Mouse (Mus musculus): ENCODE data around the gene Tspan10. TPM values are rescaled to one million over a fixed set of nuclear protein-coding genes. Genes with fewer than 3 reads are reported as not detected.

Gene Tspan10
- polyA plus RNA-seq, 1 experiment = 0.15 TPM

GRCm38 (mm10) chr11:120465521-120465920 is 23.1 kb downstream of the Tspan10 start:
- Histone ChIP-seq H3K4me3 (ENCODE audit: insufficient read depth, low read length) (no peak overlapping the region), H3K27ac (ENCODE audit: insufficient read depth, low read length) (no peak overlapping the region), H3K4me1 (ENCODE audit: control insufficient read depth, insufficient read depth, low read length) (peaks cover 2% of the 10 kb centered on the region; the same call in 1 of the 2 replicates)
- TF ChIP-seq POLR2A (IDR thresholded peaks at IDR 0.05; ENCODE audit: extremely low read depth, insufficient read depth, low read length) = no peak
- no peak for TF ChIP-seq CTCF (IDR thresholded peaks at IDR 0.05; ENCODE audit: extremely low read depth, insufficient read depth, low read length)

GRCm38 (mm10) chr11:120467051-120467735 is 24.7 kb downstream of the Tspan10 start, which contains the start of gene Arl16:
Arl16 (minus strand) TSS chr11:120467607.
- TF ChIP-seq CTCF (IDR thresholded peaks at IDR 0.05; ENCODE audit: extremely low read depth, insufficient read depth, low read length) (no peak), POLR2A (IDR thresholded peaks at IDR 0.05; ENCODE audit: extremely low read depth, insufficient read depth, low read length) (peak; percentile 96)

DNA sequence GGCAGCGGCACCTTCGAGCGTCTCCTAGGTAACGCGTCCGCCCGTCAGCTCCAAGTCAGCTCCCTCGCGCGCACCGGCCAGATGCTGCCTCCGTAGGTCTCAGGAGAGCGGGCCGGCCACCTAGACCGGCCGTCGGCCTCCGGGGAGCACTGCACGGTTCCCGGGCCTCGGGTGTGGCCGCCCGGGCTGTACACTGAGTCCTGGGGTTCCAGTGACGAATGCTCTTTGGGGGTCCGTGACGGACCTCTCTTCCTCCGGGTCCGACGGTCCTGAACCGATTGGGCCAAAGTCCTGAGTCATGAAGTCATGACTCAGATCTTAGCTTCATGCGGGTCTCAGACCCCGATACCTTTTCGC is 25.3 kb downstream of the Tspan10 start:
- TF ChIP-seq CTCF (IDR thresholded peaks at IDR 0.05; ENCODE audit: extremely low read depth, insufficient read depth, low read length) = no peak
- no peak for TF ChIP-seq POLR2A (IDR thresholded peaks at IDR 0.05; ENCODE audit: extremely low read depth, insufficient read depth, low read length)
- peak overlapping the region; percentile 74 for H3K4me3 ChIP-seq (ENCODE audit: insufficient read depth, low read length)
- H3K27ac ChIP-seq (ENCODE audit: insufficient read depth, low read length) = no peak overlapping the region

More at GRCm38 (mm10) chr11:120467051-120467735, 24.7 kb downstream of the Tspan10 start, which contains the start of gene Arl16:
- H3K27ac ChIP-seq (ENCODE audit: insufficient read depth, low read length) = no peak within 1 kb of the TSS
- H3K4me1 ChIP-seq (ENCODE audit: control insufficient read depth, insufficient read depth, low read length) = peaks cover 2% of the 10 kb centered on the region; the same call in 1 of the 2 replicates
- H3K4me3 ChIP-seq (ENCODE audit: insufficient read depth, low read length) = peak within 1 kb of the TSS; percentile 74

GRCm38 (mm10) chr11:120472052-120472451 is 29.6 kb downstream of the Tspan10 start:
- Histone ChIP-seq H3K4me3 (ENCODE audit: insufficient read depth, low read length) (no peak overlapping the region), H3K27ac (ENCODE audit: insufficient read depth, low read length) (no peak overlapping the region), H3K4me1 (ENCODE audit: control insufficient read depth, insufficient read depth, low read length) (peaks cover 2% of the 10 kb centered on the region; the same call in 1 of the 2 replicates)
- TF ChIP-seq POLR2A (IDR thresholded peaks at IDR 0.05; ENCODE audit: extremely low read depth, insufficient read depth, low read length) = no peak
- no peak for TF ChIP-seq CTCF (IDR thresholded peaks at IDR 0.05; ENCODE audit: extremely low read depth, insufficient read depth, low read length)

More for the DNA sequence above, 25.3 kb downstream of the Tspan10 start:
- H3K4me1 ChIP-seq (ENCODE audit: control insufficient read depth, insufficient read depth, low read length) = peaks cover 2% of the 10 kb centered on the region; the same call in 1 of the 2 replicates

GRCm38 (mm10) chr11:120483448-120483934 is 41.0 kb downstream of the Tspan10 start:
- TF ChIP-seq CTCF (IDR thresholded peaks at IDR 0.05; ENCODE audit: extremely low read depth, insufficient read depth, low read length) = no peak
- no peak for TF ChIP-seq POLR2A (IDR thresholded peaks at IDR 0.05; ENCODE audit: extremely low read depth, insufficient read depth, low read length)
- Histone ChIP-seq H3K4me1 (ENCODE audit: control insufficient read depth, insufficient read depth, low read length) (peaks cover 4% of the 10 kb centered on the region; the same call in 1 of the 2 replicates), H3K27ac (ENCODE audit: insufficient read depth, low read length) (no peak overlapping the region), H3K4me3 (ENCODE audit: insufficient read depth, low read length) (no peak overlapping the region; the same call in 1 of the 2 replicates)

GRCm38 (mm10) chr11:120484265-120484981 is 42.0 kb downstream of the Tspan10 start, which contains the start of gene Mrpl12:
Mrpl12 (plus strand) TSS chr11:120484613.
- TF ChIP-seq CTCF (IDR thresholded peaks at IDR 0.05; ENCODE audit: extremely low read depth, insufficient read depth, low read length) (no peak), POLR2A (IDR thresholded peaks at IDR 0.05; ENCODE audit: extremely low read depth, insufficient read depth, low read length) (peak; percentile 58; the same call in 1 of the 2 replicates)
- peaks cover 4% of the 10 kb centered on the region; the same call in 1 of the 2 replicates for H3K4me1 ChIP-seq (ENCODE audit: control insufficient read depth, insufficient read depth, low read length)
- H3K4me3 ChIP-seq (ENCODE audit: insufficient read depth, low read length) = peak within 1 kb of the TSS; percentile 90
- peak within 1 kb of the TSS; percentile 42; the same call in 1 of the 2 replicates for H3K27ac ChIP-seq (ENCODE audit: insufficient read depth, low read length)

- TF ChIP-seq CTCF (IDR thresholded peaks at IDR 0.05; ENCODE audit: extremely low read depth, insufficient read depth, low read length) (no peak), POLR2A (IDR thresholded peaks at IDR 0.05; ENCODE audit: extremely low read depth, insufficient read depth, low read length) (no peak)
- H3K27ac ChIP-seq (ENCODE audit: insufficient read depth, low read length) = no peak overlapping the region
- H3K4me3 ChIP-seq (ENCODE audit: insufficient read depth, low read length) = peak overlapping the region; percentile 90
- peaks cover 4% of the 10 kb centered on the region; the same call in 1 of the 2 replicates for H3K4me1 ChIP-seq (ENCODE audit: control insufficient read depth, insufficient read depth, low read length)
Measured at GRCm38 (mm10) chr11:120485251-120485650, 42.8 kb downstream of the Tspan10 start.

DNA sequence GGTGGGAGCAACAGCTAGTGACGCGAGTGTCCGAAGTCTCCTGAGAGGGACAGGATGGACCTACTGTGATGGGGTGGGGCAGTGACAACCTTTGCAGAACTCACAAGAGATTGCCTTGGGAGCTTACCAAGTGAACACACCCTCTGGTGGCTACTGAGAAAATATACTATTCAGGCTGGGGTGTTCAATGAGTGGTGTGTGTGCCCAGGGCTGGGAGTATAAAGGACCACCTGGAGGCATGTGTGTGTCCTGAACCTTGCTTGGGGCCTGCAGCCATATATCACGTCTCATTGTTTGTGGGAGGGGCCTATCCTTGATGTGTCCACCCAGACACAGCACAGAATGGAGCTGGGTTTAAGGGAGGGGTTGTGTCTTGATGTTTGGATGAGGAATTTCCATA is 46.1 kb downstream of the Tspan10 start:
- Histone ChIP-seq H3K4me3 (ENCODE audit: insufficient read depth, low read length) (no peak overlapping the region), H3K4me1 (ENCODE audit: control insufficient read depth, insufficient read depth, low read length) (peaks cover 7% of the 10 kb centered on the region), H3K27ac (ENCODE audit: insufficient read depth, low read length) (no peak overlapping the region)
- TF ChIP-seq CTCF (IDR thresholded peaks at IDR 0.05; ENCODE audit: extremely low read depth, insufficient read depth, low read length) (no peak), POLR2A (IDR thresholded peaks at IDR 0.05; ENCODE audit: extremely low read depth, insufficient read depth, low read length) (no peak)

- Histone ChIP-seq H3K27ac (ENCODE audit: insufficient read depth, low read length) (no peak overlapping the region), H3K4me3 (ENCODE audit: insufficient read depth, low read length) (no peak overlapping the region), H3K4me1 (ENCODE audit: control insufficient read depth, insufficient read depth, low read length) (peaks cover 7% of the 10 kb centered on the region)
- TF ChIP-seq POLR2A (IDR thresholded peaks at IDR 0.05; ENCODE audit: extremely low read depth, insufficient read depth, low read length) (0 out of 2 replicates have a peak, but pooled peaks have one; percentile 31), CTCF (IDR thresholded peaks at IDR 0.05; ENCODE audit: extremely low read depth, insufficient read depth, low read length) (peak; percentile 96)
Measured at GRCm38 (mm10) chr11:120489054-120489761, 46.8 kb downstream of the Tspan10 start.

All from cortical plate, adult 2 months (tissue).